Mouse (Mus musculus): Measurements from ENCODE around the gene Fam19a2.
A peak's percentile ranks its signal among the peaks of the same experiment; 100 is the strongest.

The Fam19a2 gene

DNA sequence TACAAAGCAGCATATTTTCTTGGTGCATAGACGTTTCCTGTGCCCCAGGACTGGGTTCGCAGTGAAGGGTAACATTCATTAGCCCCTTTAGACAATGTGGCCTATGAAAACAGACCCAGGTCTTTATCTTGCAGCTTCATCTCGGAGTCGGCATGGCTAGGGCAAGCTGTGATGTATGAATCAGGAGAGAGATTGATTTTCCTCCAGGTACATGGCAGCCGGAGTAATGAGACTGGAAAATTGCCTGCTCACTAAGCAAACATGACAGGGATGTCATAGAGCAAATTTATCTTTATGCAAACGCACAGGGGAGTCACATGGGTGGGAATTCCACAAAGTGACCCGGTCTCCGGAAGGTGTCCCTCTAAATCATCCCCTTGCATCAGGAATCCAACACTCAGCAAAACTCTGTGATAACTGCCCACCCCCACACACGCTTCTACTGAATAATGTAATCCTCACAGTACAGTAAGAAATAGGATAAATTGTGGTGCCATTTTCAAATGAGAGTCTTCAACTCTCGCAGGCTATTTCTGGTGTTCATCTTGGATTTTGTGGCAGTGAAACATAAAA, 306.9 kb downstream of the Fam19a2 start:
- DNase-seq (ENCODE audit: low spot score) = no peak

DNA sequence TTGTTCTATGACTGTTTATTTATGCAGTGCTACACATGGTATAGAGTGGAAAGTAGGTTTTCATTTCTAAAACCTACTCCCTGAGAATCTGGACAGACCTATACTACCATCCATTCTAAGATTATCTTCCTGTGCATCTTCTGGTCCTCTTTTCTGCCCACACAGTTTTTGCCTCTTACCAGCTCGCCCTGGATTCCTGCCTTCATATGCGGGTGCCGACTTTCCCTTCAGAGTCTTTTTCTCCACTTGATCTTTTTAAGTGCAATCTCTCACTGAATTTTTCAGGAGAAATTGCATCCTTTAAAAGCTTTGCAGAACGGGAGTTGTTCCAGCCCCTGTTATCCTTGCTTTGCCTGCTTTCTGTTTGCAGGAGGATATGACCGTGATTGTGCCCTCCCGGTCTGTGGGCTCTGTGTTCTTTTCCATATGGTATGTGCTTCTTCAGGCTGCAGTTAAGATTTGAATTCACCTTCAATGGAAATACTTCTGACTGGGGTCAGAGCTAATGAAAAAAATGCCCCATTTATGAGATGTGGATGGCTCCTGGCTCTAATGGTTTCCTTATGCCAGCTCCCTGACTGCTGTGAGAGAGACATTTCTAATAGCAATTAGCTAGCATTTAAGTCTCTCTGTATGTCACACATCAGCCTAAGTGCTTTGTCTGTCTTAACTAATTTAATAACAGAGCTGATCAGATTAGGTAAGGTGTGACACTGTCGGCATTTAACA, 308.7 kb downstream of the Fam19a2 start:
- DNase-seq (ENCODE audit: low spot score) = no peak

DNA sequence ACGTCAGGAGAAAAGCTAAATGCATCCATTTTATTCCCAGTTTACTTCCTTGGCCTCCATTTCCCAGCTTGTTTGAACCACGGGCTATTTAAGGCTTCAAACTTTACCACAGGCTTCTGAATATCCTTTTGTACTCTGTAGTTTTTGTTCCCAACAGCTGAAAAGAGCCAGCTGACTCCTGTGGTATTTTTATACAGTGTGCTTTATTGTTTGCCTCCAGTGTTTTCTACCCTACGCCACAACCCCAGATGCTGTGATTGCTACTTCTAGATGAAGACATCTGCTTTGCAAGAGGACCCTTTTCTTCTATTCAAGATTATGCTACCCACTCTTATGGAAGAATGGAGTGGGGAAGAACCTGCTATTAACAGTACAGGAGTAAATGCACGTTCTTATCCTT, 314.0 kb downstream of the Fam19a2 start:
- DNase-seq (ENCODE audit: low spot score) = peak; percentile 26

DNA sequence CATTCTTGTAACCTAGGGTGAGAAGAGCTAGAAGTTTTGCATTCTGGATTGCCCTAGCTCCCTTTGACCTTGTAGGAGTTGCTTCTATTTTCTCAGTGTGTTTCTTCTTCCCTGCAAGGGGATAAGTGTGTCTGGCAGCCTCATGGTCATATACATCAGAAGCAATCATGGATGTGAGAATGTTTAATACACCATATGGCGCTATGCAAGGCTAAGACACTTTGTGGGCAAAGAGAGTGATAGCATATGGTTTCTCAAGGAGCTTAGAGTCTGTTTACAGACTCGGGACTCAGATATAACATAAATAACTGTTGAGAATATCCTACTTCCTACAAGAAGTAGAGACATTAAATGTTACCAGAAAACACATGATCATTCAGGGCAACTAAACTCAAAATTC, 315.2 kb downstream of the Fam19a2 start:
- no peak for DNase-seq (ENCODE audit: low spot score)

DNA sequence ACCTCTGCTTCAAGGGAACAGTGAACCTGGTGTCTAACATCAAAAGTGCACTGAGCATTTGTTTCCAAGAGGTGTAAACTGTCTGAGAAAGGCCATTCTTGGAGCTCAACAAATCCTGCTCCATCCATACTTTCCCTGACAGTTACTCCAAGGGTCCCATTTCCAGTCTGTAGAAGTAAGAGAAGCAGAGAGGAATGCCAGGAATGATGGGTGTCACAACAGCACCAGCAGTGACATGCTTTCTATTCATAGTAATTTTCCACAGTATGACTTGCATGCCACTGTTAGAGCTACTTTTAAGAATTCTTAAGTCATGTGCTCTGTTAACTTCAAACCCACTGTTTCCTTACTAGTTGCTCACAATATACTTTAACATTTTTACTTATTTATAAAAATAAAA, 331.2 kb downstream of the Fam19a2 start:
- no peak for DNase-seq (ENCODE audit: low spot score)

DNA sequence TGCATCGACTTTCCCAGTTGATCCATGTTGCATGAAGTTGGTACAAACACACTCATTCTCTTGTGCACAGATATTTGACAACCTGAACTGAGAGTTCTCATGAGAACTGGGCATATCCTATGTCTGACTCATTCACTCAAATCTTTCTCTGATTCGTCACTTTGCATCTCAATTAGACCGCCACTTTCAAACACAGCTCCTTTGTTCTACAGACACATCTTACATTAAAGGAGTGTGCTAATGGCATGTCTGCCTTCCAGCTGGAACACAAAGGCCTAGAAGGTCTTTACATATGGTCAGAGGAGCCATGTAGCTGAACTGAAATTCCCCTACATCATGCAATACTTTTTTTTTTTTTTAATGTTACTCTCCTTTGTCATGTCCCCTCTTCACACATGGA, 333.3 kb downstream of the Fam19a2 start:
- no peak for DNase-seq (ENCODE audit: low spot score)

DNA sequence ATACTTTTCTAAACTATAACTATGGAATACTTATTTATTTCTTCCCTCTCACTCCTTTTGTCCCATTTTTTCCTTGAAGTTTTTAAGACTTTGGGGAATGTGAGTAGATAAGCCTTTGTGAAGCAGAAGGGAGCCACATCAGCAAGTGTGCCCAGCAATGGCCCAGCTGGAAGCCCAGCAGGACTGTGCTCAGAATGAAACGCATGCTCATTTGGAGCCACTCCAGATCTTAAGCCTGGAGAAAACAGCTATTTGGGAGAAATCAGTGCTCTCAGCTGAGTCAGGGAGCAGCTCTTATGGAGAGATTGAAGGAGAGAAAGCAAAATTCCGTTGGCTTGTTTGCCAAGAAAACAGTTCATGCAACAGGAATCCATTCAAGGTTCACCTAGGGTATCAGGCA, 341.9 kb downstream of the Fam19a2 start:
- no peak for DNase-seq (ENCODE audit: low spot score)

DNA sequence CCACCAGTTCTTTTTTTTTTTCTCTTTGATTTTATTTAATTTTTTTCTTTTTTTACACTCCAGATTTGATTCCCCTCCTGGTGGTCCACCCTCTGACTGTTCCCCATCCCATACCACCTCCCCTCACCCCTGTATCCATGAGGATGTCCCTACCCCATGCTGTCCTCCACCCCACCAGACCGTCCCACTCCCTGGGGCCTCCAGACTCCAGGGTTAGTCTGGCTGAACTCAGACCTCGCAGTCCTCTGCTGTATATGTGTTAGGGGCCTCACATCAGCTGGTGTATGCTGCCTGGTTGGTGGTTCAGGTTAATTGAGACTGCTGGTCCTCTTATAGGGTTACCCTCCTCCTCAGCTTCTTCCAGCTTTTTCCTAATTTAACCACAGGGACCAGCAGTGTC, 362.9 kb downstream of the Fam19a2 start:
- DNase-seq (ENCODE audit: low spot score) = no peak

DNA sequence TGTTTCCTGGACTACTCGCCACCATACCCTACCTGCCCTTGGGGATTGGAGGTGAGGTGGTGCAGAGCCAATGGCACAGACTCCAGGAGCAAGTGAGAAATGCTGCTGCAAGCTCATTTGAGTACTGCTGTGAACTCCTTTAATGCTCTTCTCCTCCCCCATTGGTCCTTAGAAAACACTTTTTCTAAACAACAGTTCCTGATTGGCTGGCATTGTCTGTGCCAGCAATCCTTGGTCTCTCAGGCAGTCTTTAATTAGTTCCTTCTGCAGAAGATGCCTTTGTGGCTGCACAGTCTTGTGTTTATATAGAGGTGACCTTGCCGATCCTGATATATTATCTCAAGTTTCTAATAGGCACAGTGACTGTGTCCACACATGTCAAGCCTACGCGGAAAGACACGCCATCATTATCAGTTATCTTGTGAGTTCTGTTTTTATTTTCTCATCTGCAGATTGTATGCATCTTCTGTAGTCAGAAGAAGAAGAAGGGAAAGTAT, 365.5 kb downstream of the Fam19a2 start:
- DNase-seq (ENCODE audit: low spot score) = no peak

DNA sequence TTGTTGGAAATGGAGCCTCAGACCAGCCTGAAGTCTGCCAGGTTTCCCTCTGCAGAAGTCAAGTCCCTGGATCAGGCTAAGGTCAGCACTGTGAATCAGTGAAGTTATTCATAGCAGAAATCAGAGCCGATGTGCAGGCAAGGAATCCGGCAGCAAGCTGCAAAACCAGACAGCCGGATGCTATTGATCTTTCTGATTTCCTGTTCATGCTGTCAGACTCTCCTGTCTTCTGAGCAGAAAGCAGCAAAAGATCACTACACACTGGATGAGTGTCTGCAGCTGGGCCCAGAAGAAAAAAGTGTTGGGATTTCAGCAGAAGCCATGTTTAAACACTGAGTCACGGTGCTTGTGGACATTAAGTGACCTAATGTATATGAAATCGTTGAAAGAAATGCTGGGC, 368.2 kb downstream of the Fam19a2 start:
- no peak for DNase-seq (ENCODE audit: low spot score)

DNA sequence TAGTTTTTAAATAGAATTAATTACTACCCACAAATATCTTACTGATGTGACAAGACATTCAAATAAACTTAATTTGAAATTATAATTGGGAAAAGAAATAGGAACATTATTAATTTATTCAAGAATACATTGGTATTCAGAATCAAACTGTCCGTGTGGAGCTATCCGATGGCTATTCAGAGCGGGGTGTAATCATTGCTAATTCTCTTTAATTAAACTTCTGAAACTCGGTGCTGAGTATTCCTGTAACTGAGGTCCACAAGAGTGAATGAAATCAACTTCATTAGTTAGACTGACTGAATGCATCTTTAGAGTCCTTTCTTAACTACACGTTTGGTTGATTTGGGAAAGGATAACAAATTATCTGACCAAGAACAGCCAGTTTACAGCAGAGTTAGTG, 372.9 kb downstream of the Fam19a2 start:
- DNase-seq (ENCODE audit: low spot score) = no peak

DNA sequence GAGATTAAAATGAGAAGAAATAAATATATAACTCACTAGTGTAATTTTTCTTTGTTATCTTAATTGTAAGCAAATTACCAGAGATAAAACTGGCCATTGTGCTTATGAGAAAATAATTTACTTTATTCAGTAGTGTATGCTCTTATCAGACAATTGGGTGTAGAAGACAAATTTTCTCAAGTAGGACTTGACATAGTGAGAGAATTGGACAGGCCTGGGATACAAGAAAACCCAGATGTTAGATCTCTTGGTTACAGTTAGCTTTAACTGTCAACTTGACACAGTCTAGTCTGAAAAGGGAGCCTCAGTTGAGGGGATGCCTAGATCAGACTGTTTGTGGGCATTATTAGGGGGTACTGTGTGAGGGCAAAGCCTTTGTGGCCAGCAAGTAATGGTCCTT, 373.7 kb downstream of the Fam19a2 start:
- no peak for DNase-seq (ENCODE audit: low spot score)

DNA sequence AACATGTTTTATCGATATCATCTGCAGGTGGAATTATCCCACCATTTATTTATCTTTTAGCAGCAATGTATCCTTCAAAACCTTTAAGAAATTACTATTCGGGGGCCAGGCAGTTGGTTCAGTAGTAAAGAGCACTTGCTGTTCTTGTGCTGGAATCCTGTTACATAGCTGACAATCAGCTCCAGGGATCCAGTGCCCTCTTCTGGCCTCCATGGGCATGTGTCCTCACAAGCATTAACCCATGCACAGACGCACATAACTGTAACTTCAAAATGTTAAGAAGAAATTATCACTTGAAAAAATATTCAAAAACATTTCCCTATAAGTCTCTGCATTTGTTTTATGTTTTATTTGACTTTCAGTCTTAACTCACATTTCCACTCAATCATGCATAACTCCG, 381.8 kb downstream of the Fam19a2 start:
- no peak for DNase-seq (ENCODE audit: low spot score)

DNA sequence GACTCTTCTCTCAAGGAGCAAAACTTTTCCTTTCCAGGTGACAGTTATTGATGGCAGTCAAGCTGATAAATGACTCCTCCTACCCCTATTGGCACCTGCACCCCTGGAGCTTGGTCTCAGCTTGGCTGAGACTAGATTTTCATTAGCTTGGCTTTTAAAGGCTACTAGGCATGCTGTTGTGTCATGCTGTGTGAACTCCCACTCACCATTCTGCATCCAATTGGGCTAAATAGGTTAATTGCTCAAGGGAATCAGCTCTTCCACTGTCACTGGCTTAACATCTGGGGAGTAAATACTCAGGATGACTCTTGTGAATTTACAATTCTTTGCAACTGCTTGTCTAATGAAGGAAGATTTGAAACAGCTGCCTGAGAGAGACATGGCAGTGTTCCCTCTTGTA, 407.4 kb downstream of the Fam19a2 start:
- DNase-seq (ENCODE audit: low spot score) = no peak

DNA sequence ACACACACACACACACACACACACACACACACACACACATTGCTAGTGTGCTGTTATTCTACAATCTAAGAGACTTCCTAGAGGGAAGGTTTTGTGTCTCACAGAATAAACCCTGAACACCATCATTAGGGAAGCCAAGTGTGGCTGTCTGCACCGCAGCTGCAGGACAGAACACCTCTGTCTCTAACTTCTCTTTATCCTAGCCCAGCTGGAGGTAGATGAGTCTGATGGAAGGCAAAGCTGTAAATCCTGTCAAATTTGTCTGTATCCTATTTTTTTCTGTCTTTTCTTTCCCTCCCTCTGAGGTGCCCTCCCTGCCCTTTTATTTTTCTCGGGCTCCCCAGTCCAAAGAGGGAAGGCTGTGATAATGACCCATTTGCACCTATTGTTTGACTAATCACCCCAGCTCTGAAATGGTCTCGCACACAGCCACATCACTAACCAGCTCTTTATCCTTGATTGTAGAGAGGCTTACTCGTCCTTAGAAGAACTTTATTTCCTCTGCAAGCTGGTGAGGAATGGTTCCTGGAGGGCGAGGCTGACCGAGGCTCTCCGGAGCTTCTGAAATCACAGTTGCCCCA, 414.6 kb downstream of the Fam19a2 start:
- DNase-seq (ENCODE audit: low spot score) = no peak

DNA sequence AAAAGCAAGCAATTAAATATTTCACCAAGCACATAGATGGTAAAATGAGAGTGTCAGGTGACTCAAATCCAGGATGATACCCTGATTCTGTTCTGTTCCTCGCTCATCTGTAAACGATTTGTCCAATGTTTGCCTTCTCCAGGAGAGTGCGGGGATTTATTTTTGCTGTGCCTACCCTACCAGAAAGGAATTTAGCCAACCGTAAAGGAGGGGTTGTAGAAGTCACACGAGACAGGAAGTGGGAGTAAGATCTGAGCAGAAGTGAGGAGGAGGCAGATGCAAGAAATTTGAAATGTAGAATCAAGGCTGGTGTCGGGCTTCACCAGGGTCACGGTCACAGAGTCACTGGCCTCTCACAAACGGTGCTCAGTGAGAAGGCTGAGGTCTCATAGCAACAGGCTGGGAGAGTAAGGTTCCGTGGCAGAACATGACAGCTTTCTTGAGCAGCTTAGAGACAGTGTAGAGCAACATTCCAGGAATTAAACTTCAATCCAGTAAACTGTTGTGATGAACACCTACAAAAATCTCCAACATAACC, 419.0 kb downstream of the Fam19a2 start:
- no peak for DNase-seq (ENCODE audit: low spot score)

DNA sequence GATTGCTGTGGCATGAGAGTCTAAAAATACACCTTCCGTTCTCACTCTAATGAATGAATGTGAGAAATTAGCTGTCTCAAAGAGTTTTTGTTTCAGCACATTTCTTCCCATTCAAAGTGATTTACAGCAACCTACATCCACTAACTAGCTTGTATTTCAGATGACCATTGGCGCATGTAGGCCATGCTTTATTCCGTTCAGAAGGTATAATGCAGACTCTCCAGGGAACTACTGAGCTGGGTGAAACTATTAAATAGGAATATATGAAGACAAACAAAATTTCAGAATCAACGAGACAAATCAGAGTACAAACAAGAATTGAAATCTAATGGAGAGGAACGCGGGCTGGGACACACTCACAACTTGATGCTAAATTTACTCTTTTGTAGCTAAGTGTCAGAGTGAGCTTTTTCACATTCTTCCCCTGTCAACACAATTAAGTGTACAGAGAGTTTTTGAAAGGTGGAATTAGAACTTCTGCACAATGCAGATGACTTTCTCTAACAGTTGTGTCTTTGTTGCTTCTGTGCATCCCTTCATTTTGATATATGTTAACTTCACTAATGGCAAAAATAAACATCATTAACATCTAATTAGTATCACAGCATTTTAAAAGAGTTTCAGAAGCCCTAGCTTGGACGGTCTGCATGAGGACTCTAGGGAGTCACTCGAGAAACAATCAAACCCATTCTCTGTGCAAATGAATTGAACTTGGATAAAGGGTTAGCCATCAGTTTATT, 428.6 kb downstream of the Fam19a2 start:
- DNase-seq (ENCODE audit: low spot score) = no peak

DNA sequence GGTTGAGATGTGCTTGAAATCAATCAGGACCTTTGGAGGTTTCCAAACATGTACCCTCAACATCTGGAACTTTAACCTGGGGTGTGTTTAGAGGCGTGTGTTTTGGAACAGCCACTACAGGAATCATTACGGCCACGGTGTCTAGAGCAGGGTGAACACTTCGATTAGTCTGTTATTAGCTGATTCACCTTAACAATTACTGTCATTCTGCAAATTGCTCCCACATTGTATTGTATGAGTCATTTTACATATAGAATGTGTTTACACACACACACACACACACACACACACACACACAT, 429.1 kb downstream of the Fam19a2 start:
- DNase-seq (ENCODE audit: low spot score) = no peak

DNA sequence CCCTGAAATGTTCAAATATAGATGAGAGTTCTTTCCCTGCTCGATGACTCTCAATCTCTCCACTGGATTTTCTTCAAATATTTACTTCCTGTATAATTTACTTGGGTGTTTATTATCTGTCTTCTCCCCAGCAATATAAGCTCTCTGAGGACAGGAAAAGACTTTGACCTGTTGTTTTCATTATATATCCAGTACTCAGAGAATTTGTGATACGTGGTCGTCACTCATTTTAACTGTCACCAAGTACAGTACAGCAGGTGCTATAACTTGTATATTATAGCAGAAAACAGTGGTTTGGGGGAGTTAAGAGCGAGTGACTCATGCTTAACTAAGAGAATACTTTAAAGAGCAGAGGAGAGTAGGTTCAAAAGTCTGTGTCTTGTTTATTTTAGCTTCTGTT, 438.8 kb downstream of the Fam19a2 start:
- no peak for DNase-seq (ENCODE audit: low spot score)

DNA sequence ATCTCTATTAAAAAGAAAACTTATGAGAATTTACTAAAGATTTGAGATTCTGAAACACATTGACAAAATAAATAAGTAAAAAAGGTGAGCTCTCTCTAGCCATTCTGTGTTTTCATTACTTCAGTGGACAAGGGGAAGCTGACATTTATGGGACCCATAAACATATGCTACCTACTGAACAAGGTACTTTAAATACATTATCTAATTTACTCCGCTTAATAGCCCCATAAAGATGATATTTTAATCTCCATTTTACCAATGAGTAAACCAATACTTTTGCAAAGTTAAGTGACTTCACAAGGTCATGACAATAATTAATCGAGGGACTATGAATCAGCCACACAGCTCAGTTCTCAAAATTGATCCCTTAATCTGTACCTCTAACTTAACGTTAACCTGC, 443.2 kb downstream of the Fam19a2 start:
- no peak for DNase-seq (ENCODE audit: low spot score)

DNA sequence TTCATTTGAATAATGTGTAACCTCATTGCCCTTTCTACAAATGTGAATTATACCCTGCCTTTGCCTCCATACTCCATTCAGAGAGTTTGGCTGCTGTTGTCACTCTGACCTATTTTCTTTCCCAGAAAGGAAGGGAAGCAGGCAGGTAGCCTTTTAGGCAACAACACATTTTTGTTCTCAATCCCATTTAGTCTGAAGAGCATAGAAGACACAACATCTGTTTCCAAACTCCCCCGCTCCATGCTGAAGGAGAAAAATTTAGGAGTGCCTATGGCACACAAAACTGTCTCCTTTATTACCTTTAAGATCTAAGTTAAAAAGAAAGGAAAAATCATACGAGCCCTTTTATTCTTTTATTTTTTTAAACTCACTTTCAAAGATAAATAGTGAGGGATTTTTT, 446.9 kb downstream of the Fam19a2 start:
- peak; percentile 9 for DNase-seq (ENCODE audit: low spot score)

DNA sequence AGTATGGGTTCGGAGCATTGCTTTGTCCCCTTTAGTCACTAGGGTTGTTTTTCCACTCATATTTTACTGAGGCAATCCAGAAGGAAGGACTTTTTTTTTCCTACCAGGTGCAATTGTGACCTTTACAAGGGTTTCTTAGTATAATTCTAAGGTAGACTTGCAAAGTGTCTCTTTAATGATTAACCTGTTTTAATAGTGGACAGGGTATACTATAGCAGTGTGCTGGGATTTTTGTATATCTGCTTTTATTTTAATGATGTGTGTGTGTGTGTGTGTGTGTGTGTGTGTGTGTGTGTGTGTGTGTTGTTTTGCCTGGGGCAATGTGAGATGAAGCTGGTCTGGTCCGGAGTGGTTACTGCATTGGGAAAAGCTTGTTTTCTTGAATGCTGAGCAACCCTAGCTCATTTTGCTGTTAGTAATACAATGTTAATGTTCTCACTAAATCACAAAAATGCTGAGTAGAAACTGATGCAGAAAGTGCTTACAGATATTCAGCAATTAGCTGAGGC, 458.2 kb downstream of the Fam19a2 start:
- DNase-seq (ENCODE audit: low spot score) = no peak

DNA sequence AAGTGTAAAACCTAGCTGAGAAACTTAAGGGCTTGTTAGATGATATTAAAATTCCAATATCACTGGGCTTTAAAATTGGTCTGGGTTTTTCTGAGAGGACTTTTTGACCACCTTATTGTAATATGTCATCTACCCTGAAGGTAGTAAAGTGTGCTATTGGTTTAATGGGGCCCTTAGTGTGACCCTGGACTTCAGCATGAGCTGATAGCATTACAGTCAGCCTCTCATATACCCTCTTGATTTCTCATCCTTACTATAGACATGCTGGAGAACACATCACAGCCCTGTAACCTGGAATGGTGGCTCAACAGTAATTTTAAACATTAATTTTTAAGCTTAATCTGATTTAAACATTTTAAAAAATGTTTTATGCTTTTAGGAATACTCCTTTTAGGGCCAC, 459.8 kb downstream of the Fam19a2 start:
- no peak for DNase-seq (ENCODE audit: low spot score)
